Mouse (Mus musculus) neural tube, embryonic 12.5 days (tissue): ENCODE data around the gene Hoxd4. TPM values are rescaled to one million over a fixed set of nuclear protein-coding genes. Genes with fewer than 3 reads are reported as not detected.

Experiments used
- ATAC-seq: fragments of 200-750 bp; cut with Nextera tagmentation; 2 replicates; pipeline ENCODE4 v1.8.0; 2017; ENCODE audit warnings: low read depth, mild to moderate bottlenecking, moderate TSS enrichment, moderate library complexity; ENCODE audit not compliant: low FRiP score
- H3K27ac ChIP-seq: fragments of 300-500 bp; sonication (generic); 2 replicates; pipeline ENCODE4 v1.5.1; 2016
- H3K27me3 ChIP-seq: fragments of 300-500 bp; sonication (generic); replicated peaks from 2 replicates; pipeline ENCODE4 v1.6.1; 2016; ENCODE audit warnings: mild to moderate bottlenecking
- H3K36me3 ChIP-seq: fragments of 300-500 bp; sonication (generic); 2 replicates; pipeline ENCODE4 v1.6.1; 2016; ENCODE audit warnings: mild to moderate bottlenecking
- H3K4me1 ChIP-seq: fragments of 300-500 bp; sonication (generic); 2 replicates; pipeline ENCODE4 v1.6.1; 2016
- H3K4me2 ChIP-seq: fragments of 300-500 bp; sonication (generic); replicated peaks from 2 replicates; pipeline ENCODE4 v1.6.1; 2016; ENCODE audit warnings: mild to moderate bottlenecking
- H3K4me3 ChIP-seq: fragments of 300-500 bp; sonication (generic); 2 replicates; pipeline ENCODE4 v1.5.1; 2016
- H3K9ac ChIP-seq: fragments of 300-500 bp; sonication (generic); 2 replicates; pipeline ENCODE4 v1.6.1; 2016; ENCODE audit warnings: mild to moderate bottlenecking
- H3K9me3 ChIP-seq: fragments of 300-500 bp; sonication (generic); 2 replicates; pipeline ENCODE4 v1.6.1; 2016; ENCODE audit warnings: mild to moderate bottlenecking
- WGBS: fragments of 180-500 bp; shearing (Covaris S2); methylation state at CpG from one replicate; pipeline ENCODE4 v1.1.7; 2016; 5-methylcytosine and 5-hydroxymethylcytosine counted together
- polyA plus RNA-seq: library from polyadenylated mRNA; unstranded; fragments of >200 nt; fragmentation: Nextera tagmentation; extraction: Ambion mirVana; gene quantifications from 2 replicates; pipeline ENCODE4 v1.2.1, GENCODE M21; 2016

The Hoxd4 gene
- polyA plus RNA-seq, 1 experiment from 2014 or later, result 14.2 TPM

GRCm38 (mm10) chr2:74738623-74739475 is 27.1 kb downstream of the Hoxd4 start:
- Histone ChIP-seq H3K9ac (peak overlapping the region; percentile 92), H3K9me3 (no peaks in the 10 kb centered on the region), H3K27me3 (no peaks in the 10 kb centered on the region), H3K4me1 (peaks cover 83% of the 10 kb centered on the region), H3K36me3 (peaks cover 13% of the 10 kb centered on the region; the same call in 1 of the 2 replicates), H3K4me2 (peak overlapping the region; percentile 96), H3K27ac (peak overlapping the region; percentile 99), H3K4me3 (peak overlapping the region; percentile 47)
- WGBS, result under 1% methylated on average over 20 of the region's 20 CpGs
- ATAC-seq, result no peak; the same call in 1 of the 2 replicates

GRCm38 (mm10) chr2:74739476-74739800 is 27.7 kb downstream of the Hoxd4 start:
- H3K9ac ChIP-seq, result peak overlapping the region; percentile 92
- peak overlapping the region; percentile 96 for H3K4me2 ChIP-seq
- peaks cover 83% of the 10 kb centered on the region for H3K4me1 ChIP-seq
- H3K27ac ChIP-seq, result peak overlapping the region; percentile 99
- no peaks in the 10 kb centered on the region for H3K27me3 ChIP-seq
- 1% methylated on average over 2 of the region's 2 CpGs for WGBS
- H3K36me3 ChIP-seq, result peaks cover 19% of the 10 kb centered on the region; the same call in 1 of the 2 replicates
- ATAC-seq, result no peak
- no peaks in the 10 kb centered on the region for H3K9me3 ChIP-seq
- peak overlapping the region; percentile 47 for H3K4me3 ChIP-seq

GRCm38 (mm10) chr2:74739869-74740268 is 28.1 kb downstream of the Hoxd4 start:
- Histone ChIP-seq H3K9ac (peak overlapping the region; percentile 92), H3K4me2 (peak overlapping the region; percentile 96), H3K36me3 (peaks cover 21% of the 10 kb centered on the region; the same call in 1 of the 2 replicates), H3K27ac (peak overlapping the region; percentile 99), H3K9me3 (no peaks in the 10 kb centered on the region), H3K4me3 (peak overlapping the region; percentile 47), H3K27me3 (no peaks in the 10 kb centered on the region), H3K4me1 (peaks cover 84% of the 10 kb centered on the region)
- WGBS, result 2% methylated on average over 14 of the region's 14 CpGs
- 0 out of 2 replicates have a peak, but pooled peaks have one; percentile 5 for ATAC-seq

DNA sequence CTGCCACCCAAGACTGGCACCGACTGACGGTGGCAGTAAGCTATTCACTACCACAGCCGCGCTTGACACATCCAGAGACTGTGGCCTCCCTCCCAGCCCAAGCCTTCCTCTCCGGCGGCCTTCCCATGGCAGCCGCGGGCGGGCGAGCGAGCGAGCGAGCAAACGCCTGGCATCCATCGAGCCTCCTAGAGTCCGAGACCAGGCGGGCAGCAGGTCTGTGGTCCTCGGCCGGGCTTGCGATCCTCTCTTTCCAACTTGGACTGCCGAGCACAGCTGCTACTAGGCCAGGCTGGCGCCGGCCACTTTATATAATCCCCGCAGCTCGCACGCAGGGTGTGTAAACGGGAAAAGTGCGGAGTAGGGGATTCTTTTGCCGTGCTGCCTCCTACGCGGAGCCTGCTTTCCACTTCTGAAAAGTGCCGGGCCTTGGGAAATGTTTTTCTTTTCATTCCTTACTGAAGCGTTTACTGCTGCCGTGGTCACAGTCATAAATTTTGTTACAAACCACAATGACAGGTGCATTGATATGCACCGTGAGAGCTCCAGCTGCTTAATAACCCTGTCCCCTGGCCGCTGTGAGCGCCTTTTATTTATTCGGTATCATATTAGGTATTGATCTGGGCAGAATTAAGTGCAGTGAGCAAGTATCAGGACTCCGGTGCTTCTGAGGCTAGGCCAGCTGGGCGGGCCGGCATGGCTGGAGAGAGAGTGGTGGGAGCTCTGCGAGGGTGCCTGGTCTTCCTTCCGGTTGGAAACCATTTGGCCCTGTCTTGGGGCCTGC is 28.8 kb downstream of the Hoxd4 start:
- ATAC-seq, result peak; percentile 48
- peaks cover 84% of the 10 kb centered on the region for H3K4me1 ChIP-seq
- no peaks in the 10 kb centered on the region for H3K27me3 ChIP-seq
- H3K36me3 ChIP-seq, result peaks cover 21% of the 10 kb centered on the region; the same call in 1 of the 2 replicates
- H3K9me3 ChIP-seq, result no peaks in the 10 kb centered on the region
- H3K9ac ChIP-seq, result peak overlapping the region; percentile 92
- peak overlapping the region; percentile 99 for H3K27ac ChIP-seq
- H3K4me2 ChIP-seq, result peak overlapping the region; percentile 96
- WGBS, result under 1% methylated on average over 43 of the region's 43 CpGs
- peak overlapping the region; percentile 47 for H3K4me3 ChIP-seq

- H3K4me3 ChIP-seq, result peak overlapping the region; percentile 47; the same call in 1 of the 2 replicates
- ATAC-seq, result 0 out of 2 replicates have a peak, but pooled peaks have one; percentile 0
- H3K27me3 ChIP-seq, result no peaks in the 10 kb centered on the region
- peak overlapping the region; percentile 96 for H3K4me2 ChIP-seq
- H3K9ac ChIP-seq, result peak overlapping the region; percentile 92; the same call in 1 of the 2 replicates
- H3K9me3 ChIP-seq, result no peaks in the 10 kb centered on the region
- H3K27ac ChIP-seq, result peak overlapping the region; percentile 99
- H3K36me3 ChIP-seq, result peaks cover 15% of the 10 kb centered on the region
- WGBS, result 15% methylated on average over 2 of the region's 3 CpGs
- H3K4me1 ChIP-seq, result peaks cover 84% of the 10 kb centered on the region
Observed at GRCm38 (mm10) chr2:74741252-74741978, 29.7 kb downstream of the Hoxd4 start.

- peak overlapping the region; percentile 99 for H3K27ac ChIP-seq
- H3K4me2 ChIP-seq, result peak overlapping the region; percentile 96; the same call in 1 of the 2 replicates
- peaks cover 17% of the 10 kb centered on the region for H3K36me3 ChIP-seq
- no peaks in the 10 kb centered on the region for H3K27me3 ChIP-seq
- no peak for ATAC-seq
- H3K4me3 ChIP-seq, result no peak overlapping the region
- H3K9me3 ChIP-seq, result no peaks in the 10 kb centered on the region
- H3K9ac ChIP-seq, result no peak overlapping the region
- peaks cover 85% of the 10 kb centered on the region for H3K4me1 ChIP-seq
Observed at GRCm38 (mm10) chr2:74741979-74742277, 30.2 kb downstream of the Hoxd4 start.

- Histone ChIP-seq H3K4me1 (peaks cover 82% of the 10 kb centered on the region), H3K36me3 (peaks cover 20% of the 10 kb centered on the region), H3K4me3 (peak overlapping the region; percentile 52), H3K9ac (peak overlapping the region; percentile 94), H3K4me2 (peak overlapping the region; percentile 74), H3K9me3 (no peaks in the 10 kb centered on the region), H3K27ac (peak overlapping the region; percentile 96), H3K27me3 (no peaks in the 10 kb centered on the region)
- peak; percentile 14; the same call in 1 of the 2 replicates for ATAC-seq
- 3% methylated on average over 6 of the region's 6 CpGs for WGBS
Observed at GRCm38 (mm10) chr2:74745540-74746297, 34.0 kb downstream of the Hoxd4 start.

- 2% methylated on average over 58 of the region's 58 CpGs for WGBS
- Histone ChIP-seq H3K9ac (peak overlapping the region; percentile 94), H3K4me2 (peak overlapping the region; percentile 74)
Observed at GRCm38 (mm10) chr2:74746298-74746921, 34.7 kb downstream of the Hoxd4 start.

GRCm38 (mm10) chr2:74747006-74747405 is 35.3 kb downstream of the Hoxd4 start:
- Histone ChIP-seq H3K27ac (peak overlapping the region; percentile 96), H3K9me3 (no peaks in the 10 kb centered on the region), H3K4me3 (peak overlapping the region; percentile 52), H3K4me2 (peak overlapping the region; percentile 74), H3K27me3 (no peaks in the 10 kb centered on the region), H3K9ac (peak overlapping the region; percentile 94), H3K4me1 (peaks cover 79% of the 10 kb centered on the region), H3K36me3 (peaks cover 20% of the 10 kb centered on the region)
- ATAC-seq, result peak; percentile 14; the same call in 1 of the 2 replicates
- WGBS, result 2% methylated on average over 24 of the region's 24 CpGs

More at GRCm38 (mm10) chr2:74746298-74746921, 34.7 kb downstream of the Hoxd4 start:
- Histone ChIP-seq H3K27ac (peak overlapping the region; percentile 96), H3K36me3 (peaks cover 20% of the 10 kb centered on the region), H3K27me3 (no peaks in the 10 kb centered on the region), H3K4me1 (peaks cover 79% of the 10 kb centered on the region), H3K9me3 (no peaks in the 10 kb centered on the region), H3K4me3 (peak overlapping the region; percentile 52)
- no peak for ATAC-seq

DNA sequence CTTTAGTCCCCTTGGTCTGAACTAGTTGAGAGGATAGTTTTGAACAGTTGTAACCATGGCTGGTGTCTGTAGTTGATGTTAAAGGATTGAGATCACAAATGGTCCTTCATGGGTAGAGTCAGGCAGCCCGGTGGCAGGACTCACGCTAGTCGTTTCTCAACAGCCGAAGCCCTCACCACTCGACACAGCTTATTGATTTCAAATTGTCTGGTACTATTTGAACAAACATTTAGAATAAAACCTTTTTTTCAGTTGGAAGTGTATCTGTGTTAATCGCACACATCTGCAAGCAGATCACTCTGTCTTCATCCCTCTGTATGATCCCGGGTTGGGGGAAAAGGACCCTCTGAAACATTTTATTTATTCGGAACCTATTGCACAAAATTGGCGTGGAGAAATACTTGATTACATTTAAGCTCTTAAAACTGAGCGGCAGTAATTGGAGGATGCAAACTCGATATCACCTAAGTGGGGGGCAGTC is 36.0 kb downstream of the Hoxd4 start:
- H3K4me2 ChIP-seq, result peak overlapping the region; percentile 74
- ATAC-seq, result no peak
- no peaks in the 10 kb centered on the region for H3K27me3 ChIP-seq
- 6% methylated on average over 11 of the region's 11 CpGs for WGBS
- peak overlapping the region; percentile 94 for H3K9ac ChIP-seq
- H3K9me3 ChIP-seq, result no peaks in the 10 kb centered on the region
- H3K4me1 ChIP-seq, result peaks cover 86% of the 10 kb centered on the region
- H3K36me3 ChIP-seq, result peaks cover 20% of the 10 kb centered on the region
- peak overlapping the region; percentile 96 for H3K27ac ChIP-seq
- peak overlapping the region; percentile 52 for H3K4me3 ChIP-seq
